Mouse (Mus musculus): Measurements from ENCODE around the gene Anp32a. TPM values are rescaled to one million over a fixed set of nuclear protein-coding genes. Genes with fewer than 3 reads are reported as not detected.

Anp32a gene
- polyA plus RNA-seq, 1 experiment: 83.9 TPM

- Histone ChIP-seq H3ac (ENCODE audit: control insufficient read depth, insufficient read length) (no peak overlapping the region), H3K4me2 (ENCODE audit: low read depth) (peak overlapping the region; percentile 86), H3K27me3 (ENCODE audit: control insufficient read depth, insufficient read depth, insufficient read length) (no peaks in the 10 kb centered on the region), H3K4me3 (no peak overlapping the region), H3K36me3 (ENCODE audit: control insufficient read depth, insufficient read depth) (no peaks in the 10 kb centered on the region), H3K79me2 (ENCODE audit: control insufficient read depth, insufficient read depth) (peaks cover 81% of the 10 kb centered on the region)
- TF ChIP-seq REST (IDR thresholded peaks at IDR 0.05; ENCODE audit: insufficient read depth, insufficient read length) (no peak), TCF3 (IDR thresholded peaks at IDR 0.05; ENCODE audit: insufficient read length, low read depth) (no peak), POLR2A (IDR thresholded peaks at IDR 0.05; ENCODE audit: insufficient read length, low read depth) (no peak), POLR2AphosphoS2 (IDR thresholded peaks at IDR 0.05; ENCODE audit: insufficient read length, low read depth) (no peak), SRF (IDR thresholded peaks at IDR 0.05; ENCODE audit: control insufficient read depth, insufficient read length, low read depth) (no peak), E2F4 (IDR thresholded peaks at IDR 0.05; ENCODE audit: insufficient read depth) (no peak), TCF12 (IDR thresholded peaks at IDR 0.05; ENCODE audit: insufficient read depth, poor library complexity, severe bottlenecking) (no peak), CEBPB (IDR thresholded peaks at IDR 0.05; ENCODE audit: insufficient read depth, poor library complexity, severe bottlenecking) (no peak), MAX (IDR thresholded peaks at IDR 0.05; ENCODE audit: low read depth) (no peak), MYOG (IDR thresholded peaks at IDR 0.05; ENCODE audit: control insufficient read depth in 1 of 3, insufficient read depth in 1 of 3, insufficient read length in 2 of 3, low read depth in 2 of 3) (no peak), MYOD1 (IDR thresholded peaks at IDR 0.05; ENCODE audit: control insufficient read depth in 1 of 3, insufficient read length in 2 of 3, low read depth in 2 of 3) (no peak), USF1 (IDR thresholded peaks at IDR 0.05; ENCODE audit: low read depth) (no peak)
These were observed 21.8 kb downstream of the Anp32a start for GRCm38 (mm10) chr9:62362835-62363385.

GRCm38 (mm10) chr9:62363619-62364018 is 22.5 kb downstream of the Anp32a start:
- H3K27me3 ChIP-seq (ENCODE audit: control insufficient read depth, insufficient read depth, insufficient read length): no peaks in the 10 kb centered on the region
- TF ChIP-seq USF1 (IDR thresholded peaks at IDR 0.05; ENCODE audit: low read depth) (peak; percentile 66), MYOG (IDR thresholded peaks at IDR 0.05; ENCODE audit: control insufficient read depth in 1 of 3, insufficient read depth in 1 of 3, insufficient read length in 2 of 3, low read depth in 2 of 3) (peak in 2 of 3 experiments; percentile 9 to 26), TCF3 (IDR thresholded peaks at IDR 0.05; ENCODE audit: insufficient read length, low read depth) (no peak), MYOD1 (IDR thresholded peaks at IDR 0.05; ENCODE audit: control insufficient read depth in 1 of 3, insufficient read length in 2 of 3, low read depth in 2 of 3) (peak in 1 of 3 experiments; percentile 42), SRF (IDR thresholded peaks at IDR 0.05; ENCODE audit: control insufficient read depth, insufficient read length, low read depth) (no peak), POLR2A (IDR thresholded peaks at IDR 0.05; ENCODE audit: insufficient read length, low read depth) (peak; percentile 38)
- H3K4me3 ChIP-seq: no peak overlapping the region

DNA sequence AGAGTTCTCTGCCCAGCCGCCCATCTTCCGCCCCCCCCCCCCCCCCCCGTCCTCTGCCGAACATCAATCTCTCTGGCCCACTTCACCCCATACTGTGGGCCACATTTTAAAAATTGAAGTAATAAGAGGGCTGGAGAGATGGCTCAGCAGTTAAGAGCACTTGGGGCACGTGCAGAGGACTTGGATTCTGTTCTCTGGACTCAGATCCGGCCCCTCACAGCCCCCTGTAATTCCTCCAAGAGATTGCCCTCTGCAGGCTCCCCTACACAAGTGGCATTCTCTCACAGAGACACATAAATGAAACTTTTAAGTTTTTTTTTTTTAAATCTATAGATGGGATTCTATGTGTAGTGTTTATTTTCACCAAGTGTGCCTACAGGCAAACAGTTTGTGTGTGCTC is 23.1 kb downstream of the Anp32a start:
- no peak overlapping the region for H3K4me3 ChIP-seq
- H3K79me2 ChIP-seq (ENCODE audit: control insufficient read depth, insufficient read depth): peaks cover 75% of the 10 kb centered on the region
- H3K27me3 ChIP-seq (ENCODE audit: control insufficient read depth, insufficient read depth, insufficient read length): no peaks in the 10 kb centered on the region
- H3K36me3 ChIP-seq (ENCODE audit: control insufficient read depth, insufficient read depth): no peaks in the 10 kb centered on the region
- no peak overlapping the region for H3ac ChIP-seq (ENCODE audit: control insufficient read depth, insufficient read length)
- TF ChIP-seq MYOG (IDR thresholded peaks at IDR 0.05; ENCODE audit: control insufficient read depth in 1 of 3, insufficient read depth in 1 of 3, insufficient read length in 2 of 3, low read depth in 2 of 3): no peak
- peak overlapping the region; percentile 53 for H3K4me2 ChIP-seq (ENCODE audit: low read depth)

More at GRCm38 (mm10) chr9:62363619-62364018, 22.5 kb downstream of the Anp32a start:
- no peaks in the 10 kb centered on the region for H3K36me3 ChIP-seq (ENCODE audit: control insufficient read depth, insufficient read depth)
- peaks cover 81% of the 10 kb centered on the region for H3K79me2 ChIP-seq (ENCODE audit: control insufficient read depth, insufficient read depth)
- H3K4me2 ChIP-seq (ENCODE audit: low read depth): peak overlapping the region; percentile 86
- no peak overlapping the region for H3ac ChIP-seq (ENCODE audit: control insufficient read depth, insufficient read length)

- Histone ChIP-seq H3K79me2 (ENCODE audit: control insufficient read depth, insufficient read depth) (peaks cover 74% of the 10 kb centered on the region), H3K27me3 (ENCODE audit: control insufficient read depth, insufficient read depth, insufficient read length) (no peaks in the 10 kb centered on the region)
- TF ChIP-seq SRF (IDR thresholded peaks at IDR 0.05; ENCODE audit: control insufficient read depth, insufficient read length, low read depth): no peak
- TF ChIP-seq POLR2AphosphoS2 (IDR thresholded peaks at IDR 0.05; ENCODE audit: insufficient read length, low read depth): no peak
- no peak for TF ChIP-seq CEBPB (IDR thresholded peaks at IDR 0.05; ENCODE audit: insufficient read depth, poor library complexity, severe bottlenecking)
These were observed 23.7 kb downstream of the Anp32a start for GRCm38 (mm10) chr9:62364831-62365230.

GRCm38 (mm10) chr9:62365326-62366080 is 24.4 kb downstream of the Anp32a start:
- Histone ChIP-seq H3ac (ENCODE audit: control insufficient read depth, insufficient read length) (no peak overlapping the region), H3K4me3 (no peak overlapping the region), H3K36me3 (ENCODE audit: control insufficient read depth, insufficient read depth) (no peaks in the 10 kb centered on the region), H3K27me3 (ENCODE audit: control insufficient read depth, insufficient read depth, insufficient read length) (no peaks in the 10 kb centered on the region), H3K4me2 (ENCODE audit: low read depth) (peak overlapping the region; percentile 53), H3K79me2 (ENCODE audit: control insufficient read depth, insufficient read depth) (peaks cover 78% of the 10 kb centered on the region)
- TF ChIP-seq TCF12 (IDR thresholded peaks at IDR 0.05; ENCODE audit: insufficient read depth, poor library complexity, severe bottlenecking): no peak
- TF ChIP-seq MAX (IDR thresholded peaks at IDR 0.05; ENCODE audit: low read depth): no peak
- no peak for TF ChIP-seq E2F4 (IDR thresholded peaks at IDR 0.05; ENCODE audit: insufficient read depth)
- no peak for TF ChIP-seq TCF3 (IDR thresholded peaks at IDR 0.05; ENCODE audit: insufficient read length, low read depth)

More at GRCm38 (mm10) chr9:62364831-62365230, 23.7 kb downstream of the Anp32a start:
- Histone ChIP-seq H3ac (ENCODE audit: control insufficient read depth, insufficient read length) (no peak overlapping the region), H3K36me3 (ENCODE audit: control insufficient read depth, insufficient read depth) (no peaks in the 10 kb centered on the region), H3K4me2 (ENCODE audit: low read depth) (peak overlapping the region; percentile 53), H3K4me3 (no peak overlapping the region)
